Mouse (Mus musculus) gastrocnemius, postnatal 14 days (tissue): ENCODE data around the gene Syngr2. TPM values are rescaled to one million over a fixed set of nuclear protein-coding genes. Genes with fewer than 3 reads are reported as not detected.
"Not testable (repeated sequence)": the region's sequence is repeated elsewhere in the genome, so short reads cannot be mapped to it uniquely, and the experiment has no call there.

Experiments used
- DNase-seq: peaks from one replicate; pipeline ENCODE4 v3.0.0; 2021; ENCODE audit warnings: mixed read lengths
- intact Hi-C: fragments of 180-260 bp; cut with DNase I; formaldehyde crosslinking; loops from one replicate; pipeline ENCODE4 v1.15.1; 2025; ENCODE audit warnings: low total_unique reads
- total RNA-seq, 2 experiments: library from RNA; stranded (reverse); gene quantifications; 2 replicates each; pipeline ENCODE4 v1.2.3; 2021

The Syngr2 gene
- total RNA-seq, 2 experiments from 2014 or later, result 104 to 111 TPM

DNA sequence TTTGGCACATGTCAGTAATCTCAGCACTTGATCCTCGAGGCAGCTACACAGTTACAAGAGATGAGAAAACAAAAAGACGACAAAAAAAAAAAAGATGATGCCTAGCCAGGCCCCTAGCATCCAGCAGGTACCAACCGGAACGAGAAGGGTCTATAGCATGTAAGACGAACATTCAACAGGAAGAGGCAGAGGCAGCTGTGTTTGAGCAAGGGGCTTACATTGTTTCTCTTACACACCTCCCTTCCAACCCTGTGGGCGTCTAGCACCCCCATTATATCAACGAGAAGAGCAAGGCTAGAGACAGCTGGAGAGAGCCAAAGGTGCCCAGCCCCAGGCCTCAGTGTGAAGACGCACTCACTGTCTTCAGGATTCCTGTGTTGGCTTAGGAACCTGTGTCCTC lies 17.4 kb downstream of the Syngr2 start:
- no peak for DNase-seq
- intact Hi-C loops, result no loop called here

DNA sequence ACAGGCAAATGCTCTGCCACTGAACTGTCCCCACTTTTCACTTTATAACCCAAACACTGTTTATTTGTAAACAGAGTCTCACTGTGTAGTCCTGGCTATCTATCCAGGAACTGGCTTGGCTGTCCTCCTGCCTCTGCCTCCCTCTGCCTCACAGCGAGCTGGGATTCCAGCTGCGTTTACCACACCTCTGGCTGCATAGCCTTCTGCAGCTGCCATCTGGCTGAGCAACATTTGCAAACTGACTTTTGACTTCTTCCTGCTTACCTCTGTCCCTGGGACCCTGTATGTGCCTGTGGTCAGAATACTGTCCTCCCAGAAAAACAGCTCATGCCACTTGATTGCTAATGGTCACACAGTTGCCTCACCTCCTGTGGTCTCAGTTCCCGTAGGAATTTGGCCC lies 17.9 kb downstream of the Syngr2 start:
- DNase-seq, result no peak
- intact Hi-C loops, result no loop called here

DNA sequence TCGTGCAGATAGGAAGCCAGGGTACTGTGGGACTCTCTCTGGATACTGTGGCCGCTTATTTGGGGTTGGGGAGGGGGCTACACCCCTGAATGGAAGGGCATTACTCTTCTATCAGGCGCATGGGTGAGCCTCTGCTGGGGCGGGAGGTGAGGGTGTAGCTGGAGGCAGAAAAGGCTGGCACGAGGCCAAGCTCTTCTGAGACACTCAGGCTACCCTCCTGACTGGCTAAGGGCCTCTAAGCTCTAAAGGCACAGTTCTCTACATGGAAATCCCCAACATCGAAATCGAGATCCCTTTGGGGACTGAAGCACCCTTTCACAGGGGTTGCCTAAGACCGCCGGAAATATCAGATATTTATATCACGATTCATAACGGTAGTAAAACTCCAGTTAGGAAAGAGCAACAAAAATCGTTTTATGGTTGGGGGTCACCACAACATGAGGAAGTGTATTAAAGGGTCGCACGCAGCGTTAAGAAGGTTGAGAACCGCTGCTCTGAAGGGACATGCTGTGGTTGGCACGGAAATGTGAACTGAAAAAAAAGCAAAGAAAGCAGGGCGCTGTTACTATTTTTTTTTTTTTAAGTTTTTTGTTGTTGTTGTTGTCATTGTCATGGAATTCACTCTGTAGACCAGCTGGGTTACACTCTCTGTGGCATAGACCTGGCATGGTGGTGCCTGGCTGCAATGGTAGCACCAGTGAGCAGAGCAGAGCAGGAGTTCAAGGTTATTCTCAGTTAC lies 18.9 kb downstream of the Syngr2 start:
- DNase-seq, result peak; percentile 38
- intact Hi-C loops, result no loop called here

DNA sequence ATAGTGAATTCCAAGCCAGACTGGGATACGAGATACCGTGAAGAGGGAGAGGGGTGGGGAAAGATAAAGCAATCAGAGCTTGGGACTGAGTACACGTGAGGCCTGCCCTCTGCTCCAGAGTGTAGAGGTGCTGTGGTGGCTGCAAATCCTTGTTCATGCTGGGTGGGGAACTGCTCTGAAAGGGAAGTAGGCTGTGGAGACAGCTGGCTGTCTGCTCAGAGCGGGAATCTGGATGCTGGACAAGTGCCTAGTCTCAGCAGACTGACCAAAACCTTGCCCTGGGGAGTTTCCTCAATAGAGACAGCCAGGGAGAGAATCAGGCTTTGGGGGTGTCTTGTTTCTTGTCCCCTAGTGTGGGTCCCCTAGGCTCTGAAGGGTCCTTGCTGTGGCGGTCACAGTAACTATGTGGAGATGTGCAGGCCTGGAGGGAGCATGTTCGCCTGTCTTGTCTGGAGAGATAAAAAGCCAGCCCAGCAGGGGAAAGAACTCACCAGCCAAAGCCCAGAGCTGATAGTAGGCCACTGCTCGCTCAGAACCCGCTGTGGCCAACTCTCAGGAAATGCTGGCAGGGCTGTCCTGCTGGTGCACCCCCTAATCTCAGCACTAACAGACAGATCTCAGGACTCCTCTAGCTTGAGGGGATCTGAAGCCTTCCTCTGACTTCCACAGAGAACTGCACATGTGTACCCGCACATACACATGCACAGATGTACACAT lies 19.6 kb downstream of the Syngr2 start:
- intact Hi-C loops, result no loop called here
- DNase-seq, result peak; percentile 50

DNA sequence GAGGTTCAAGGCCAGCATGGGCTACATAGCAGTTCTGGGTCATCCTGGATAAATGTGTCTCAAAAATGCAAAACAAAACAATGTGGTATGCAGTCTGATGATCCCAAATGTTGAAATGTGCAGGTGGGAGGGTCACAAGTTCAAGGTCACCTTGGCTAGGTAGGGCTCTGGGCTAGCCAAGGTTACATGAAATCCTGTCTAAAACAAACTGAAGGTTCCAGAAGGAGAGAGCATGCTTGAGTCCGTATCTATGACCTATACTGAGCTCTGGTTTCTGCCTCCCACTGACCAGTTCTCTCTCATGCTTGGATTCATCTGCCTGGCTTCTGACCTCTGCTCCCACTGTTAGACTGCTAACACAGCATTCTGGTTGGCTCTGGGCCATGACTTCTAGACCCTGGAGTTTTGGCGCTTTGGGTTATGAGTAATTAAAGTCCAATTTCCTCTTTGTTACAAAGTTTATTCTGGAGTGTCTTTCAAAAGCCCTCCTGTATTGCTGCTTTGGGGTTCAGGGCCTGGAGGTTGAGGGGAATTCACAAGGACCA lies 20.3 kb downstream of the Syngr2 start:
- intact Hi-C loops, result no loop called here
- DNase-seq, result peak; percentile 35

DNA sequence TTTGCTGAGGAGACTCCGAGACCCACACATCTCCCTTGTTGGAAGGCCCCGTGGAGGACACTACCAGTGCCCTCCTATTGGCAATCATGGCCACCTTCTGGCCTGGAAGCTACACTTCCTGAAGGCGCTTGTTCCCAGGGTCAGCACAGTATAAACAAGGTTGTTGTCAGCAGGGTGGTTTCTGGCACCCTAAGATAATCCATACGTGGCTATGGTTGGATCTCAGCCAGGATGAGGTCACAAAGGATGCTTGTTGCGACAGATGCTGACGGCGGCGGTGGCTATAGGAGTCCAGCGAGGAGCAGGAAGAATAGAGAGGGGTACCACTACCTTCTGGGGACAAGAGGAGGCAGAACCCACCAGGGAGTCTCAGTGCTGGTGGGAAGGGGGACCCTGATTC lies 20.9 kb downstream of the Syngr2 start:
- DNase-seq, result no peak
- intact Hi-C loops, result no loop called here

DNA sequence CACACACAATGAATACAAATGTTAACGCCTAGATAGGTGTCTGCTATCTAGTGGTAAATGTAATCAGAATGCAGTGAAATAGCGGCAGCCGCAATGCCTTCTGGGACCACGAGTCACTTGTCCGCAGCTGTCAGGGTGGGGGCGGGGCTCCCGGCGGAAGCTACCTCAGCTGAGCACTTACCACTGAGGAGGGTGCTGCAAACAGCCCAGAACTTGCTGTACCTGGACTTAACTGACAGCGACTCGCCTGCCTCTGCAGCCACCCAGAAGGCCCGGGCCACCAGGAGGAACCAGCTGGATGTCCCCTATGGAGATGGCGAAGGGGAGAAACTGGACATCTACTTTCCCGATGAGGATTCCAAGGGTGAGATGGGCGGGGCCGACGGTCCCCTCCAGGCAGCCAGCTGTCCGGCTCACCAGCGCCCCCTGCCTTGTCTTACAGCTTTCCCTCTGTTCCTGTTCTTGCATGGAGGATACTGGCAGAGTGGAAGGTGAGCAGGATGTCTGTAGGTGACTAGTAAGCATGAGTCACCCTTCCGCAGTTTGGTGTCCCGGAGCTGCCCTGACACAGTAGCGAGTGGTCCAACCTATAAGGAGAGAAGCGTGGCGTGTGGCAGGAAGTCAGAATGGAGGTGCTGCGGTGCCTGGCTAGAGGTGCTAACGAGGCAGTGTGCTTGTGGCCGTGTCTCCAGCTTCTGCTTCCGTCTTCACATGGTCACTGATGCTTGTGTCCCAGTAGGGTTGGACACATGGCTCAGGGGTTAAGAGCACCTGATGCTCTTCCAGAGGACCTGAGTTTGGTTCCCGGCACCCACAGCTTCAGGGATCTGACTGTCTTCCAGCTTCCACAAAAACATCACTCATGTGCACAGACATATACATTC lies 22.9 kb downstream of the Syngr2 start:
- intact Hi-C loops, result no loop called here
- DNase-seq, result peak; percentile 83

DNA sequence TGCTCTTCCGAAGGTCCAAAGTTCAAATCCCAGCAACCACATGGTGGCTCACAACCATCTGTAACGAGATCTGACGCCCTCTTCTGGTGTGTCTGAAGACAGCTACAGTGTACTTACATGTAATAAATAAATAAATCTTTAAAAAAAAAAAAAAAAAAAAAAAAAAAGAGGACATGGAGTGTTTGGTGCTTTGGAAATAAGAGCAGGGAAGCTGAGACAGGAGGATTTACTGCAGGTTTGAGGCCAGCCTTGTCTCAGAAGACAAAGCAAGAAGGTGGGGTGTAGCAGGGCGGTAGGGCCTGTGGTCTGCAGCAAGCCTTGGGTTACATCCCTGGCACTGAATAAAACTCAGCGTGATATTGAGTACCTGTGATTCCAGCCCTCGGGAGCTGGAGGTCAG lies 24.0 kb downstream of the Syngr2 start:
- DNase-seq, intact Hi-C loops: not testable (repeated sequence)

DNA sequence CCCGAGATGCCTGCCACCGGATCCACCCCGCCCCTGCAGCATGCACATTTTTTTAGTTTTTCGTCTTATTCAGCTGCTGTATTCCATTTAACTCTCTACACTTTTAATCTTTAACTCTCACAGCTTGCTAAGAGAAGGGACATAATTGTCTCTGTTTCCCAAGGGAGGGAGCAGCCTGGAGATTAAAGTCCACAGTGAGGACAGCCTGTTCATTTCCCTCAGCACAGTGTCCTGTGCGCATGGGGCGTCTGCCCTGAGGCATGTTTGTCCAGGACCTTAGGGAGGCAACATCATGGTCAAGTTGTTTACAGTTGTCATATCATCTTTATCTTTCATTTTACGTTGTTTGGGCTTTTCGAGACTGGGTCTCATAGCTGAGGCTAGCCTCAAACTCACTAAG lies 24.6 kb downstream of the Syngr2 start:
- no peak for DNase-seq
- intact Hi-C loops, result no loop called here

DNA sequence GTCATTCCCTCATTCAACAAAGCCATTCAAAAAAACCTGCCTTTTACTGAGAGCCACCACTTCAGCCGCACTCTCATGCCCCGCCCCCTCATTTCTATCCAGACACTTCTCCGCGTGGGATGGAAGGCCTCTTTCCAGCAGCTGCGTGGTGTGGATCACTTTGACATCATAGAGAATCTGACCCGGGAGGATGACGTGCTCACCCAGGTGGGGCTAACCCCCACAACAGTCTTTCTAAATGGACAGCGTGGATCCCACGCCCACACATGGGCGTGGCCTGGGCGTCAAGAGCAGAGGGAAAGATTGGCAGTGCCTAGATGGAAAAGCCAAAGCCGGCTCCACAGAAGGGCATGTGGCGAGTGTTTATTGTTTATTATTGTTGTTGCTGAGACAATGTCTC lies 26.8 kb downstream of the Syngr2 start:
- DNase-seq, result peak; percentile 30
- intact Hi-C loops, result no loop called here

DNA sequence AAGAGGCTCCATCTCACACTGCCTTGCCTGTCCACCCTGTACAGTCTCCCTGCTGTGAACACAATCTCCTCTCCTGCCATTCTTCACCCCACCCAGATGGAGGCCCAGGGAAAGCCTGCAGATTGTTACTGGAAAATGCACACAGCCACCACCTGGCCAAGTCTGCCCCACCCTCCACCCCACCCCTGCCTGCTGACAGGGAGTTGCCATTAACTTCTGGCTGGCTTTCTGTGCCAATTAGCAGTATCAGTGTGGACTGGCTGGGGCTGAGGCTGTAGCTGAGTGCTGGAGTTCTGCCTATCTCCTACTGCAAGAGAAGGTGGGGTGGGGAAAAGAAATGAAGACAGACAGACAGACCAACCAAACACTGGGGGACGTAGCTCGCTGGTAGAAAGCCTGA lies 29.1 kb downstream of the Syngr2 start:
- DNase-seq, result no peak
- intact Hi-C loops, result no loop called here

DNA sequence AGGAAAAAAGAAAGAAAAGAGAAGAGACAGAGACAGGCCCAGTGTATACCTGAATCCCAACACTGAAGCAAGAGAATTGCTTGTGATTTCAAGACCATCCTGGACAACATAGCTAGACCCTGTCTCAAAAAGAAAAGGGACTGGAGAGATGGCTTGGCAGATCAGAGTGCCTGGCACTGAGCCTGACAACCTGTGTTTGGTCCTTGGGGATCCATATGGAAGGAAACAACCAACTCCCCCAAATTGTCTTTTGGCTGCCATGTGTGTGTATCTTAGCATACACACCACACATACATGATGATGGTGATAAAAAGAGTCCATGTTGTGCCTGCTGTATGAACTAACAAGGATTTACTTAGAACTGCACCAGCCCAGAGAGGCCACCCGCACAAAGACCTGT lies 29.6 kb downstream of the Syngr2 start:
- intact Hi-C loops, result no loop called here
- no peak for DNase-seq

DNA sequence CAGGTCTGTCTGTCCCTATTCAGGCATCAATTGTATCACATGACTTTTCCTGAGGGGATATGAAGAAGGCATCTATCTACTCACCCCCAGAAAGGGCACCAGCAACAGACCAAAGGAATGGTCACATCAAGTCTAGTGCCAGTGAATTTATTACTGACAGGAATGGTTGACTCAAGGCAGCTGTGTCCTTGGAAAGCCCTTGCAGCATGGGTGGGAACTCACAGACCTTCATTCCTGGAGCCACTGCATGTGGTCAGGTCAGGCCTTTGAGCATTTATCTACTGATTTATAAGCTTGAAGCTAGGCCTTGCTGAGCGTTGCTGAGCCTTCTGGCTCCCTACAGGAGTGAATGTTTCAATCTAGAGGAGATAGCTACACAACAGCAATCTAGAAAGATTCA lies 31.4 kb downstream of the Syngr2 start:
- DNase-seq, result no peak
- intact Hi-C loops, result no loop called here

DNA sequence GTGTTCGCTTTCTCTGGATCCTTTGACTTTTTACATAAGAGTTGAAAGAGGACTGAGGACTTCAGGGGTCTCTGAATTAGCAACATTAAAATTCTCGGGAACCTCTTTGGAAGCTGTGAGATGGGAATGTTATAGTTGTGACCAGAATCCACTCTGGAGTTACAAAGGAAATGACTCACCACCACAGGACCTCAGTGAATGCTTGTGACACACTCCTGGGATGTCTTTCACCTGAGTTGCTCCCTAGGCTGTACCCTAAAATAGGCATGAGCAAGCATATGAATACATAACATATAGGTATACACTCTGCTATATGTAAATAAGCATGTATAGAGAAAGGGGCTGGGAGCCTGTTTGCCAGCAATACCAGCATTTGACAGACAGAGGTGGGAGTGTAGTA lies 34.0 kb downstream of the Syngr2 start:
- DNase-seq, result no peak
- intact Hi-C loops, result no loop called here

DNA sequence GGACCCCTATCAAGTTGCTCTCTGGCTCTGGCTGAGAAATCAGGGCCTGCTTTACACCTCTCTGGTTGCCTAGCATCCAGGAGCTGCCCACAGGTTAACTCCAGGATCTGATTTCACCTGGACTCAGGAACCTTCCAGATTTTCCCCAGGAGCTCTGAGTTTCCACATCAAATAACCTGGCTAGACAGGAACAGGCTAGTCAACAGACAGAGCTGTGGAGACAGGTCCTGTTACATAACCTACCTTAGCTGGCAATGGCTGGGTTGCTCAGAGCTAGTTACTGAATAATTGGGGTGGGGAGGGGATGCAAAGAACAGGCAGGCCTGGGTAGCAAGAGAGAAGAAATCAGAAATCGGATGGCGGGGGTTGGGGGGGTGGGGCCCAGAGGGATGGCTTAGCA lies 35.5 kb downstream of the Syngr2 start:
- intact Hi-C loops, result no loop called here
- no peak for DNase-seq

DNA sequence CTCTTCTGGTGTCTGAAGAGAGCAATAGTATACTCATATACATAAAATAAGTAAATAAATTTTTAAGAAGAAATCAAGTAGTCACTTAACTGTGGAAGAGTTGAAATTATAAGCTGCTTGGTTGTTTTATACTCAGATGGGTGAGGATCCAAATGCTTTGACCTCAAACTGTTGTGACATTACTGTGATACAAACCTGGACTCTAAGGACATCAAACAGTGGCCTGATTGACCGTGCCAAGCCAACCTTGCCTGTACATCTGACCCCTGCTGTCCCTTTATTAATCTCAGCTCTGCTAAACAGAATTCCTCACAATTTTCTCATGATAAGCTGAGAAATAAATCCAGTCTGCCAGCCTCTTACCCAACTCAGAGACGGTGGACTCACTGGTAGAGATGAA lies 36.2 kb downstream of the Syngr2 start:
- intact Hi-C loops, result no loop called here
- DNase-seq, result no peak

DNA sequence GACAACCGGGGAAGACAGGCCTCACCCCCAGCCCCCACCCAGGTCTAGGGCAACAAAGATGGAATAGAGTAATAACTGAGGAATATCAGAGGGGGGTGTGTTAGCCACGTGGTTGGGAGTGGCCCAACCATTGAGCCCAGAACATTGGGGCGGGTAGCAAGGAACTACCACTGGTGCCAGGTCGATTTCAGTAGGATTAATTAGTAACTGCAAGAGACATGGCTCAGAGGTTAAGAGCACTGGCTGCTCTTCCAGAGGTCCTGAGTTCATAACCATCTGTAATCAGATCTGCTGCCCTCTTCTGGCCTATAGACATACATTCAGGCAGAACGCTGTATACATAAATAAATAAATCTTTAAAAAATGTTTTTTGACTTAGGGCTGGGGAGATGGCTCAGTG lies 37.2 kb downstream of the Syngr2 start:
- intact Hi-C loops, result no loop called here
- DNase-seq, result no peak

DNA sequence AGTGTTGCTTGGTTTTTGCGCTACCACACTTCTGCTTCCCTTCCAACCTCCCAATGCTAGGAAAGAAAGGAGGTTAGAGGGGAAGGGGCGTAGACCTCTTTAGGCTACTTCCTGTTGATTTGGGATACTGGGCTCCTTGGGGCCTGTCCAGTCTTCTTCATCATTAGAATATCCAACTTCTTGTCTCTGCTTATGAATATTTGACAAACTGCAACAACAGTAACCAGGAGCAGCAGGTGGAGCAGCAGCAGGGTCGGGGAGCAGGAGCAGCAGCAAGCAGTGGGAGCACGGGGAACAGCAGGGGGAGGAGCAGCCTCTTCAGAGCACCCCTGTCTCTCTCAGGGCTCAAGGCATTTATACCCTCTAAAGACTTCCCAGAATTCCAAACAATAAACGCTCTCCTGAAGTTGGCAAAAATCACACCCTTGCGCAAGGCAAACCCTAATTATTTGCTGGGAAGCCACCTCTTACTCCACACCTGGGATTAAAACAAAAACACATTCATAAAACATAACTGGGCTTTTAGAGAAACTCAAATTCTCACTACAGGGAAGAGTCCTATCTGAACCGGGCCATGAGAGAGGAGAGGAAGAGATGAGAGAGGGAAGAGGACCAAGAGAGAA lies 38.2 kb downstream of the Syngr2 start:
- intact Hi-C loops, result no loop called here
- DNase-seq, result no peak

DNA sequence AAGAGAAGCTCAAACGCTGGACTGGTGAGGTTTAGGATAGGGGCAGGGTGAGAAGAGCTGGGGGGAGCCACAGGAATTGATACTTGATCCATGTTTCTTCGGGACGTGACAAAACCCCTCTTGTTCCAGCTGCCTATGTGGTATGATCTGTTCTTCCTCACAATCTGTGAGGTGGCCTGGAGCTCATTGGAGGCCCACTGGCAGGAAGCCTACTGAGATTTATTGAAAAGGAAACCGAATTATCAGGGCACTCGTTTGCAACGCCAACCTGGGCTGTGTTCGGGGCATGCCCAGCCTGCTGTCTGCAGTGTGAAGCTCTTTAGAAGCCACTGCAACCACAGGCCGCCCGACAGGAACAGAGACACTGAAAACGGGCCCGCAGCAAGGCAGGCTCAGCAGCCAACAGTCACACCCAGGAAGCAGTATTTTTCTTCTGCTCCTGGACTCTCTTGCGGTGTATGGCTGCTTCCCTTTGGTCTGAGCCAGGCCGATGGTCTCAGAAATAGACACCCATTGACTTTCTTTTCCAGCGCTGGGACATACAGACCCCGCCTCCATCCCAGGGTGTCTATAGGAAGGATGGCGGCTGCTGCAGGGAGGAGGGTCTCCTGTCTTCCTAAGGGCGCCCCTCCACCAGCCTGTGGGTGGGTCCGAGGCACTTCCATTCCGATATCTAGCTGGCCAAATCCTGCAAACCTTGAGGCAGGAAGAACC lies 39.0 kb downstream of the Syngr2 start:
- intact Hi-C loops, result no loop called here
- DNase-seq, result peak; percentile 44
